8 mouse cellular contexts compared by ENCODE assay signal in genomic region chr5:125440583-125441233, GRCm38 (mm10). TPM values are rescaled to one million over a fixed set of nuclear protein-coding genes. Genes with fewer than 3 reads are reported as not detected.
DNase-seq lines count a peak whose midpoint lies in the region; ATAC-seq and TF ChIP-seq lines count a peak whose summit lies in the region.

No protein-coding gene starts in this region.

- TF ChIP-seq CTCF in intestine, postnatal 0 days (IDR thresholded peaks at IDR 0.05; ENCODE audit: low read depth), result no peak

- 4% methylated on average over 7 of the region's 7 CpGs for WGBS in lung, embryonic 16.5 days
- WGBS in embryonic facial prominence, embryonic 15.5 days, result 2% methylated on average over 7 of the region's 7 CpGs
- WGBS in intestine, postnatal 0 days, result 3% methylated on average over 7 of the region's 7 CpGs

- H3K9me3 ChIP-seq in lung, embryonic 16.5 days (ENCODE audit: control insufficient read depth, low read length), result no peaks in the 10 kb centered on the region
- H3K9me3 ChIP-seq in embryonic facial prominence, embryonic 15.5 days (replicated peaks), result no peaks in the 10 kb centered on the region
- H3K9me3 ChIP-seq in intestine, postnatal 0 days (ENCODE audit: control insufficient read depth), result no peaks in the 10 kb centered on the region

- no peak overlapping the region for H3K27ac ChIP-seq in lung, embryonic 16.5 days (ENCODE audit: low read length)
- H3K27ac ChIP-seq in embryonic facial prominence, embryonic 15.5 days (replicated peaks), result peak overlapping the region; percentile 63
- H3K27ac ChIP-seq in intestine, postnatal 0 days (ENCODE audit: low read depth, low read length), result no peak overlapping the region

- DNase-seq in lung, postnatal 10 days, result no peak
- no peak for DNase-seq in cerebellum, adult 8-10 months
- no peak for DNase-seq in left cerebral cortex, adult 11 months (ENCODE audit: low spot score)
- no peak for DNase-seq in right cerebral cortex, postnatal 36 days (ENCODE audit: low spot score in 2 of 2)

- H3K4me1 ChIP-seq in lung, embryonic 16.5 days (replicated peaks; ENCODE audit: control insufficient read depth, insufficient read depth, low read length), result peaks cover 9% of the 10 kb centered on the region
- peaks cover 15% of the 10 kb centered on the region for H3K4me1 ChIP-seq in embryonic facial prominence, embryonic 15.5 days
- H3K4me1 ChIP-seq in intestine, postnatal 0 days (replicated peaks; ENCODE audit: control insufficient read depth, insufficient read depth, low read length), result no peaks in the 10 kb centered on the region

- H3K4me3 ChIP-seq in lung, embryonic 16.5 days (ENCODE audit: low read length), result peak overlapping the region; percentile 97
- peak overlapping the region; percentile 89 for H3K4me3 ChIP-seq in embryonic facial prominence, embryonic 15.5 days (replicated peaks)
- H3K4me3 ChIP-seq in intestine, postnatal 0 days (ENCODE audit: low read depth, low read length), result peak overlapping the region; percentile 87
- H3K4me3 ChIP-seq in myocyte, result peak overlapping the region; percentile 49

- peak overlapping the region; percentile 47 for H3ac ChIP-seq in myocyte (ENCODE audit: control insufficient read depth, insufficient read length)

- no peak for ATAC-seq in lung, embryonic 16.5 days (ENCODE audit: low read depth)
- 0 out of 2 replicates have a peak, but pooled peaks have one; percentile 5 for ATAC-seq in embryonic facial prominence, embryonic 15.5 days (ENCODE audit: insufficient number of reproducible peaks, low FRiP score, low TSS enrichment, low read depth)
- no peak for ATAC-seq in intestine, postnatal 0 days

- H3K27me3 ChIP-seq in lung, embryonic 16.5 days (ENCODE audit: control insufficient read depth, insufficient read depth, low read depth, low read length), result no peaks in the 10 kb centered on the region
- H3K27me3 ChIP-seq in embryonic facial prominence, embryonic 15.5 days, result no peaks in the 10 kb centered on the region
- no peaks in the 10 kb centered on the region for H3K27me3 ChIP-seq in intestine, postnatal 0 days (replicated peaks; ENCODE audit: control insufficient read depth, insufficient read depth, low read length)
- no peaks in the 10 kb centered on the region for H3K27me3 ChIP-seq in myocyte (ENCODE audit: control insufficient read depth, insufficient read depth, insufficient read length)

- peak overlapping the region; percentile 89 for H3K4me2 ChIP-seq in lung, embryonic 16.5 days (ENCODE audit: low read depth, low read length)
- H3K4me2 ChIP-seq in embryonic facial prominence, embryonic 15.5 days (replicated peaks), result peak overlapping the region; percentile 82
- peak overlapping the region; percentile 90 for H3K4me2 ChIP-seq in intestine, postnatal 0 days (replicated peaks; ENCODE audit: low read depth)
- peak overlapping the region; percentile 77 for H3K4me2 ChIP-seq in myocyte (ENCODE audit: low read depth)

- H3K36me3 ChIP-seq in lung, embryonic 16.5 days (ENCODE audit: control insufficient read depth, insufficient read depth, low read length), result no peaks in the 10 kb centered on the region
- H3K36me3 ChIP-seq in embryonic facial prominence, embryonic 15.5 days, result no peaks in the 10 kb centered on the region
- H3K36me3 ChIP-seq in intestine, postnatal 0 days (ENCODE audit: control insufficient read depth, insufficient read depth), result no peaks in the 10 kb centered on the region
- H3K36me3 ChIP-seq in myocyte (ENCODE audit: control insufficient read depth, insufficient read depth), result no peaks in the 10 kb centered on the region

- H3K79me2 ChIP-seq in myocyte (ENCODE audit: control insufficient read depth, insufficient read depth), result peaks cover 30% of the 10 kb centered on the region

- TF ChIP-seq POLR2A in myocyte (IDR thresholded peaks at IDR 0.05; ENCODE audit: insufficient read length, low read depth), result no peak

- peak overlapping the region; percentile 87 for H3K9ac ChIP-seq in lung, embryonic 16.5 days (ENCODE audit: low read length)
- 0 out of 2 replicates have a peak overlapping the region, but pooled peaks have one; percentile 80 for H3K9ac ChIP-seq in embryonic facial prominence, embryonic 15.5 days
- H3K9ac ChIP-seq in intestine, postnatal 0 days (ENCODE audit: low read depth, low read length), result peak overlapping the region; percentile 76

TF ChIP-seq in myocyte, 11 proteins besides CTCF, POLR2A, EP300 and RAD21:
- no peak for TF ChIP-seq CEBPB (IDR thresholded peaks at IDR 0.05; ENCODE audit: insufficient read depth, poor library complexity, severe bottlenecking)
- no peak for TF ChIP-seq TCF3 (IDR thresholded peaks at IDR 0.05; ENCODE audit: insufficient read length, low read depth)
- no peak for TF ChIP-seq E2F4 (IDR thresholded peaks at IDR 0.05; ENCODE audit: insufficient read depth)
- TF ChIP-seq MYOD1 (IDR thresholded peaks at IDR 0.05; ENCODE audit: control insufficient read depth in 1 of 3, insufficient read length in 2 of 3, low read depth in 2 of 3), result no peak

RNA-seq across cellular contexts. Expression of gene Bri3bp, which starts 0.7 kb away (rescaled TPM):
- polyA plus RNA-seq in lung, embryonic 16.5 days (2015; fragmentation: Nextera tagmentation; extraction: Ambion mirVana), result 29.1 and 31.9 TPM in 2 replicates
- 34.1 and 37.6 TPM in 2 replicates for polyA plus RNA-seq in embryonic facial prominence, embryonic 15.5 days (2015; fragmentation: Nextera tagmentation; extraction: Ambion mirVana)
- polyA plus RNA-seq in intestine, postnatal 0 days (2015; fragmentation: Nextera tagmentation; extraction: Ambion mirVana), result 35.7 and 42.8 TPM in 2 replicates
- 24.8 TPM for polyA plus RNA-seq in myocyte (2012; fragmentation: generic; extraction: Trizol)

RNA-seq across cellular contexts. Expression of gene Dhx37, which starts 6.8 kb away (rescaled TPM):
- 10.1 and 10.6 TPM in 2 replicates for polyA plus RNA-seq in lung, embryonic 16.5 days (2015; fragmentation: Nextera tagmentation; extraction: Ambion mirVana)
- polyA plus RNA-seq in embryonic facial prominence, embryonic 15.5 days (2015; fragmentation: Nextera tagmentation; extraction: Ambion mirVana), result 11.3 and 12.7 TPM in 2 replicates
- polyA plus RNA-seq in intestine, postnatal 0 days (2015; fragmentation: Nextera tagmentation; extraction: Ambion mirVana), result 2.5 and 3.2 TPM in 2 replicates
- 17.2 TPM for polyA plus RNA-seq in myocyte (2012; fragmentation: generic; extraction: Trizol)

RNA-seq across cellular contexts. Expression of gene Aacs, which starts 34.9 kb away (rescaled TPM):
- polyA plus RNA-seq in lung, embryonic 16.5 days (2015; fragmentation: Nextera tagmentation; extraction: Ambion mirVana), result 31.2 and 31.8 TPM in 2 replicates
- polyA plus RNA-seq in embryonic facial prominence, embryonic 15.5 days (2015; fragmentation: Nextera tagmentation; extraction: Ambion mirVana), result 42.5 and 46.3 TPM in 2 replicates
- polyA plus RNA-seq in intestine, postnatal 0 days (2015; fragmentation: Nextera tagmentation; extraction: Ambion mirVana), result 13.7 and 14.0 TPM in 2 replicates
- 70.7 TPM for polyA plus RNA-seq in myocyte (2012; fragmentation: generic; extraction: Trizol)

RNA-seq across cellular contexts. Expression of gene Ubc, which starts 50.7 kb away (rescaled TPM):
- polyA plus RNA-seq in lung, embryonic 16.5 days (2015; fragmentation: Nextera tagmentation; extraction: Ambion mirVana), result 1,152 and 1,205 TPM in 2 replicates
- polyA plus RNA-seq in embryonic facial prominence, embryonic 15.5 days (2015; fragmentation: Nextera tagmentation; extraction: Ambion mirVana), result 1,092 and 1,100 TPM in 2 replicates
- polyA plus RNA-seq in intestine, postnatal 0 days (2015; fragmentation: Nextera tagmentation; extraction: Ambion mirVana), result 345 and 371 TPM in 2 replicates
- polyA plus RNA-seq in myocyte (2012; fragmentation: generic; extraction: Trizol), result 878 TPM

RNA-seq across cellular contexts. Expression of gene Gm10382, which starts 51.6 kb away (rescaled TPM):
- 0.29 and 0.36 TPM in 2 replicates for polyA plus RNA-seq in lung, embryonic 16.5 days (2015; fragmentation: Nextera tagmentation; extraction: Ambion mirVana)
- 0.32 and 0.48 TPM in 2 replicates for polyA plus RNA-seq in embryonic facial prominence, embryonic 15.5 days (2015; fragmentation: Nextera tagmentation; extraction: Ambion mirVana)
- polyA plus RNA-seq in intestine, postnatal 0 days (2015; fragmentation: Nextera tagmentation; extraction: Ambion mirVana), result 0.16 and 0.24 TPM in 2 replicates
- 1.9 TPM for polyA plus RNA-seq in myocyte (2012; fragmentation: generic; extraction: Trizol)
